Mouse (Mus musculus) layer of hippocampus, adult 11-12 months (tissue): ENCODE data around the gene Ccdc141.

ENCODE experiments used
- DNase-seq: peaks from one replicate; pipeline ENCODE4 v3.0.0; 2022; ENCODE audit warnings: low spot score

The Ccdc141 gene

DNA sequence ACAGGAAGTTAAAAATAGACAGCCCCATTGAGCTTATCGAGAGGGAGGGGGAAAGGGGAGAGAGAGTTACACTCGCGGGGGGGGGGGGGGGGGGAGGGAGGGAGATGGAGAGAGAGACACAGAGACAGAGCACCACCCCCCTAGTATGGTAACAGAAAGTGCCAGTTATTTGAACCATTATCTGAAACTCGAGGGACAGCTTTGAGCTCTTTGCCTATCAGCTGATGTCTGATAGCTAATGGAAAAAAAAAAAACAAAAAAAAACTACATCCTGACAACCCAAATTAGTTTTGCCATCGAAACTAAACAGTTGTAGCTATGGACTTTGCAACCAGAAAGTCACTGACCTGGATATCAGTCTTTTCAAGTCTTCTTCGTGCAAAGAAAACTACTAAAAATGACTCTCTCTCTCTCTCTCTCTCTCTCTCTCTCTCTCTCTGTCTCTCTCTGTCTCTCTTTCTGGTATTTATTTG lies at the start of gene Ccdc141:
Gene Ccdc141, minus strand, starts transcription at position 4 of the 473 bp plus-strand sequence.
- DNase-seq: no peak

GRCm38 (mm10) chr2:77212885-77213284 lies 42.4 kb upstream of the Ccdc141 start:
- no peak for DNase-seq

DNA sequence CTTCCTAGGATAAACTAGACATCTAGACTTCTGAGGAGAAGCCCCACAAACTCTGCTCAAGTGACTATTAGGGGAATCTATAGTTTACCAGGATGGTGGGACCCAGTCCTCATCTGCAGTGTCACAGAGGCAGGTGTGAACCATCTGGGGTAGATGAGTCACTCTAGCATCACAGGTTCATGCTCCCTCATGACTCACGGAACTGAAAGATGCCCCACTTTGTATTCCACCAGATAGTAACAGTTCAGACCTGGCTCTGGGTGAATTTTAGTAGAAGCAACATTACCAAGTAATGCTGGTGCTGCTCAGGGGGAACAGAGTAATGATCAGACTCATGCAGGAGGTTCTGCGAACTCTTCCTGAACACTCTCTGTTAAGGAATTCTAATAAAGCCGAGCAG lies 36.5 kb upstream of the Ccdc141 start:
- DNase-seq: no peak

- no peak for DNase-seq
Measured at GRCm38 (mm10) chr2:77203916-77204315, 33.5 kb upstream of the Ccdc141 start.

- DNase-seq: no peak
Measured at GRCm38 (mm10) chr2:77201900-77202299, 31.5 kb upstream of the Ccdc141 start.

- no peak for DNase-seq
Measured at GRCm38 (mm10) chr2:77200958-77201614, 30.6 kb upstream of the Ccdc141 start.

GRCm38 (mm10) chr2:77200379-77200778 lies 29.9 kb upstream of the Ccdc141 start:
- DNase-seq: no peak

DNA sequence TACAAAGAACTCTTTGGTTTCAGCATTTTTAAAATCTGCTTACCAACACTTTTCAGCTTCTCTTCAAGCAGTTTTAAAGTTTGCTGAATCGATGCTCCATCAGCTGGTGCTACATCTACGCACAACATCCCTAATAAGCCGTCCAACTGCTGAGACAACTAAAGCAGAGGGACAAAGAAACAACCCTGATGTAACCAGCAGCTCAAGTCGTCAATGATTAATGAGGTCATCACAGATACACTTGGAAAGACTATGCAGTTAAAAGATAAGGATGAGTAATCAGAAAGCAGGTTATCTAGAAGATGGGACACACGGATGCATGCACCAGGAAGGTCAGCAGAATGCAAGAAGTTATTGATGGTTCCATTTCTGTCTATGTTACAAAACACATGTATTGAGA lies 27.8 kb upstream of the Ccdc141 start:
- no peak for DNase-seq

GRCm38 (mm10) chr2:77196819-77197218 lies 26.4 kb upstream of the Ccdc141 start:
- DNase-seq: no peak

GRCm38 (mm10) chr2:77195056-77195455 lies 24.6 kb upstream of the Ccdc141 start:
- DNase-seq: no peak

- DNase-seq: no peak
Measured at GRCm38 (mm10) chr2:77191811-77192210, 21.4 kb upstream of the Ccdc141 start.

DNA sequence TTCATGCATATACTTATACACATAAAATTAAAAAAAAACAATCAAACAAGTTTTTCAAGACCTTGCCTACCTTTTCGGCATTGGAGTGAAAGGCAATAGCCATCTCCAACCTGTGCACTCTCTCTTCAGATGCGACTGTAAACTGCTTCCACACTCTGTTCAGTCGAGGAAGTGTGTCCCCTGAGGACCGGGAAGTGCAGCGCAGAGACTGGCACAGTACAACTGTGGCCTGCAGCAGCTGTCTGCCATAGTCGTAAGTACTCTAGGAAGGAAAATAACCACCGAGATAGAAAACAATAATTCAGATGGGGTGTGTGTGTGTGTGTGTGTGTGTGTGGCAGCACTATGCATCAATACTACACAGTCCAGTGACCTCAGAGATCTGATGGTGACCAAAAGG lies 20.5 kb upstream of the Ccdc141 start:
- no peak for DNase-seq

GRCm38 (mm10) chr2:77190301-77190700 lies 19.9 kb upstream of the Ccdc141 start:
- DNase-seq: no peak

GRCm38 (mm10) chr2:77189671-77190070 lies 19.2 kb upstream of the Ccdc141 start:
- DNase-seq: no peak

DNA sequence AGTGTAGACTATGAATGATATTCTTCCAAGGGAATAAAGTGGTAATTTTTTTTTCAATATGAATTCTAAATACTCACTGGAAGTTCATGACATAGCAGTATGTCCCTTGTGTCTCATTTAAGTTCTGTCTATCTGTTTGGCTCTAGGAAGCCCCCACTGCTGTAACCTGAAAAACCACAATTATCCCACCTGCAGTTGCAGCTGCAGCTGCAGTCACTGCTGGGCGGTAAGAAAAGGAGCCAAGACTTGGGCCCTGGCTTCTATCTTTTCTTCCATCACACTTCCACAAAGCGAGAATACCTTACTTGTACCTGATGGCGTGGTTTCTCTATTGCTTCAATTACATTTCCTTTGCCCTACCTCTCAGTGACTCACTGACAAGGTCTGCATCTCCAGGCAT lies 17.1 kb upstream of the Ccdc141 start:
- DNase-seq: no peak

GRCm38 (mm10) chr2:77186912-77187311 lies 16.5 kb upstream of the Ccdc141 start:
- DNase-seq: no peak

GRCm38 (mm10) chr2:77184049-77184571 lies 13.7 kb upstream of the Ccdc141 start:
- DNase-seq: no peak

- no peak for DNase-seq
Measured at GRCm38 (mm10) chr2:77183646-77184045, 13.2 kb upstream of the Ccdc141 start.

DNA sequence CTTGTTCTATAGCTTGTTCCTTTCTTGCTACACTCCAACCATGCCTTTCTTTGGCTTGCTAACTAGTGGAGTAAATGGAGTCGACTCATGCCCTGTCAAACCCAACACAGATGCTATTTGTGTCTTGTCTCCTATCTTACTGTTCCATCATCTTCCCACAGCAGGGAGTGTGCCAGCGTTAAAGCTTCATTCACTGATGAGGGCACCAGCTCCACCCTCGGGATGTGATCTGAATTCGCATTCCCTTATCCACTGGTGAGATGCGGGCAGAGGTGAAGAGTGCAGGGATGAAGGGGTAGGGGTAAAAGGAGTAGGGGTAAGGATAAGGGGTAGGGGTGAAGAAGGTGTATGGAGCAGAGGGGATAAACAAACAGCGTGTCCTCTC lies 12.6 kb upstream of the Ccdc141 start:
- DNase-seq: no peak

GRCm38 (mm10) chr2:77182271-77182995 lies 12.0 kb upstream of the Ccdc141 start:
- DNase-seq: no peak

DNA sequence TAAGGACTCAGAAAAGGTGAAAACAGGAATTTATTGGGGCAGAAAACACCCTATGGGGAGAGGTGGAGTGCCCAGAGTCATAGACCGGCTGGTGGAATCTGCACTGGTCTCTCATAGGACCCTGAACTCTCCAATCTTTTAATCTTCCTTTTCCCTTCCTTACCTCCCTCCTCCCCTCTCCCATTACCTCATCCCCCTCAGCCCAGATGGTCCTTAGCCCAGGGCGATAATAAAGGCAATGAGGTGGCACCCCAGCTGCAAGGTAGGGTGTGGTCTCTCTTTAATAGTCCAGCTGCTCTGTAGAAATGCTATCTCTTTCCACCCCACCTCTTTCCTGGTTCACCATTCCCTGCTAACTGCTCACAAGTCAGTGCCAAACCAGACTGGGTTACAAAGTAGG lies 7.0 kb upstream of the Ccdc141 start:
- no peak for DNase-seq

GRCm38 (mm10) chr2:77176413-77176812 lies 6.0 kb upstream of the Ccdc141 start:
- DNase-seq: no peak

- DNase-seq: no peak
Measured at GRCm38 (mm10) chr2:77175411-77175810, 5.0 kb upstream of the Ccdc141 start.
